In the genomic region with DNA sequence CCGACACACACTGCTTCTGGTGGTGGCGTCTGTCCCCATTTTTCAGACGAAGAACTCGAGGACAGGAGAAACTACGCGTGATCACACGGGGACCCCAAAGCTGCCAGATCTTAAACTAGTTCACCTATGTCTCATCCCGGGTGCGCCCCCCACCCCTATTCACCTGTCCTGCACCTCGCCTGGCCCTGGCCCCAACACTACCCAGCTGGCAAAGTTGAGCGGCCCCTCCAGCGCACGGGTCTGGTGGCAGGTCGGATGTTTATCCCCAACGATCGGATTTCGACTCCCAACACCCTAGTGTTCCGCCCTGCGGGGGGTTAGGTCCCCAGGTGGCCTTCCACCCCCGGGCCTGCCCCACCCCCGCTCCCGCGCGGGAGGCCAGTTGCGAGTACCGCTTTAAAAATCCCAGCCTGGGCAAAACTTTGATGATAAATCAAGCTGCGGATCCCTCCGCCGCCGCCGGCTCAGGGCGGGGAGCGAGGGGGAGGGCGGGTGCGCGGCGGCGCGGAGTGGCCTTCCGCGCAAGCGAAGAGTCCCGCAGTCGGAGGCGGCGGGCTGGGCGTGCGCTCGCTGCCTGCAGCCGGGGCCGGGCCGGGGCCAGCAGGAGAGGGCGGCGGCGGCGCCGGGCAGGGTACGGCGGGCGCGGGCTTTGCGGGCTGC, we compare ENCODE assay signal across 8 mouse cellular contexts. TPM values are rescaled to one million over a fixed set of nuclear protein-coding genes. Genes with fewer than 3 reads are reported as not detected.
DNase-seq lines count a peak whose midpoint lies in the region; ATAC-seq and TF ChIP-seq lines count a peak whose summit lies in the region.

Gene Vstm2l, plus strand, starts transcription at position 549 of the 660 bp plus-strand sequence.

- no peak for ATAC-seq in liver, embryonic 11.5 days (replicated peaks; ENCODE audit: low FRiP score)
- ATAC-seq in liver, postnatal 0 days = no peak
- no peak for ATAC-seq in monocyte, adult 5-6 weeks (replicated peaks; ENCODE audit: insufficient number of reproducible peaks, low FRiP score, low TSS enrichment, poor library complexity, severe bottlenecking)

- WGBS in liver, embryonic 11.5 days = 7% methylated on average over 55 of the region's 62 CpGs
- WGBS in liver, postnatal 0 days (ENCODE audit: insufficient replicate concordance) = 6% methylated on average over 49 of the region's 62 CpGs

- H3K9ac ChIP-seq in liver, embryonic 11.5 days (ENCODE audit: low read depth, low read length) = no peak within 1 kb of the TSS
- H3K9ac ChIP-seq in liver, postnatal 0 days (replicated peaks) = no peak within 1 kb of the TSS

- H3K9me3 ChIP-seq in liver, embryonic 11.5 days (ENCODE audit: control insufficient read depth, low read length) = no peaks in the 10 kb centered on the region
- no peaks in the 10 kb centered on the region for H3K9me3 ChIP-seq in liver, postnatal 0 days (ENCODE audit: low read length)

- intact Hi-C loops in left cerebral cortex, postnatal 25 days (cut with DNase I) = loop anchor here (2.0 to 5.0 kb wide), 3 partner anchors 29 to 167 kb away; no protein-coding TSS in a partner anchor

- peak within 1 kb of the TSS; percentile 35 for H3K4me3 ChIP-seq in liver, embryonic 11.5 days (ENCODE audit: low read depth, low read length)
- no peak within 1 kb of the TSS for H3K4me3 ChIP-seq in liver, postnatal 0 days (ENCODE audit: low read depth, low read length)

- 0 out of 2 replicates have a peak, but pooled peaks cover 2% of the 10 kb centered on the region for H3K4me1 ChIP-seq in liver, embryonic 11.5 days (replicated peaks; ENCODE audit: control insufficient read depth, insufficient read depth, low read length)
- no peaks in the 10 kb centered on the region for H3K4me1 ChIP-seq in liver, postnatal 0 days (ENCODE audit: insufficient read depth)

- H3K27me3 ChIP-seq in liver, embryonic 11.5 days (replicated peaks; ENCODE audit: control insufficient read depth, insufficient read depth, low read length) = peaks cover 45% of the 10 kb centered on the region
- peaks cover 39% of the 10 kb centered on the region for H3K27me3 ChIP-seq in liver, postnatal 0 days (ENCODE audit: insufficient read depth, low read length)

- no peaks in the 10 kb centered on the region for H3K36me3 ChIP-seq in liver, embryonic 11.5 days (ENCODE audit: control insufficient read depth, insufficient read depth, low read length)
- H3K36me3 ChIP-seq in liver, postnatal 0 days (replicated peaks; ENCODE audit: insufficient read depth, low read length) = no peaks in the 10 kb centered on the region

- no peak for TF ChIP-seq CTCF in liver, postnatal 0 days (IDR thresholded peaks at IDR 0.05; ENCODE audit: low read depth)

- H3K27ac ChIP-seq in liver, embryonic 11.5 days (ENCODE audit: low read depth, low read length) = no peak within 1 kb of the TSS
- no peak within 1 kb of the TSS for H3K27ac ChIP-seq in liver, postnatal 0 days (ENCODE audit: low read depth)

- no peak for TF ChIP-seq EP300 in liver, postnatal 0 days (IDR thresholded peaks at IDR 0.05; ENCODE audit: low read depth)

- DNase-seq in liver, embryonic 11.5 days (ENCODE audit: low spot score) = no peak
- DNase-seq in liver, postnatal 0 days = no peak
- DNase-seq in cerebellum, postnatal 10 days = peak; percentile 82 to 86
- peak; percentile 55 for DNase-seq in frontal cortex, postnatal 25 days (ENCODE audit: low spot score in 2 of 2)
- peak; percentile 76 to 79 for DNase-seq in left cerebral cortex, postnatal 25 days (ENCODE audit: low spot score in 2 of 2)
- DNase-seq in retina, postnatal 1 day = peak; percentile 84
- no peak for DNase-seq in heart, adult 9 months (ENCODE audit: low spot score in 2 of 2)

- peak within 1 kb of the TSS; percentile 46 for H3K4me2 ChIP-seq in liver, embryonic 11.5 days
- no peak within 1 kb of the TSS for H3K4me2 ChIP-seq in liver, postnatal 0 days (ENCODE audit: low read depth, low read length)

RNA-seq across cellular contexts. Expression of gene Vstm2l, which starts in this region (rescaled TPM):
- 0.52 and 0.70 TPM in 2 replicates for polyA plus RNA-seq in liver, embryonic 11.5 days (2014; fragmentation: Nextera tagmentation; extraction: Ambion mirVana)
- polyA plus RNA-seq in liver, postnatal 0 days (2015; fragmentation: Nextera tagmentation; extraction: Ambion mirVana) = not detected in 2 replicates
- total RNA-seq in left cerebral cortex, postnatal 25 days (2021) = 100 to 1,000 TPM; 171 to 175 TPM
- total RNA-seq in monocyte, adult 5-6 weeks (2017) = not detected in 3 replicates

Comparison
In these comparisons a context has a peak if more than half of its experiments do, and no peak if none do; other contexts are left out.
1. RNA of gene Vstm2l (total RNA-seq): 171 to 175 TPM in left cerebral cortex, postnatal 25 days; not detected in monocyte, adult 5-6 weeks; every median in the first group is over 100 times any median in the second.
2. DNase-seq: peak in cerebellum, postnatal 10 days (2 of 2), frontal cortex, postnatal 25 days (2 of 2), left cerebral cortex, postnatal 25 days (2 of 2) and retina, postnatal 1 day (single experiment); none in liver, embryonic 11.5 days (single experiment), liver, postnatal 0 days (single experiment) and heart, adult 9 months (0 of 2).